Mouse (Mus musculus) monocyte, adult 2 months (primary cell): ENCODE data around the gene Mbnl2.

ENCODE experiments used
- DNase-seq, 2 experiments: peaks; one replicate each; pipeline ENCODE4 v3.0.0; 2022; ENCODE audit warnings: low spot score in 2 of 2, low read depth in 1 of 2

Mbnl2 gene

DNA sequence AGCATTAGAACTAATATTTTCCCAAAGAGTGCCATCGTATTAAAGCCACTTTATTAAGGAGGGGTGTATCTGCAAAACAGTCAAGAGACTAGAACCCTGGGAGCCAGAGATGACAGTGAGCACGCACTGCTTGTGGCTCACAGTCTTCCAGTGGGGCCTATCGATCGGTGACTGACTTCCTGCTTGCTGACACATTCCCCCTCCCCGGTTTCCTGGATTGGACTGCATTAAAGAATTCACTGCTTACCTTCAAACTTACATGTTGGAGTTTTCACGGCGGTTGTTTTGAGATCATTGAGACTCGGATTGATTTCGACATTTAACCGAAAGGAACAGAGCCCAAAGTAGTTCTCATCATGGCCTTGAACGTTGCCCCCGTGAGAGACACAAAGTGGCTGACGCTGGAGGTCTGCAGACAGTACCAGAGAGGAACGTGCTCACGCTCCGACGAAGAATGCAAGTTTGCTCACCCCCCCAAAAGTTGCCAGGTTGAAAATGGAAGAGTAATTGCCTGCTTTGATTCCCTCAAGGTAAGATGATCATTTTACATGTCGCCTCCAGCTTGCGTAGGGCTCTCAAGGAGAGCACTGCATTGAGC, 49.5 kb downstream of the Mbnl2 start:
- no peak for DNase-seq

DNA sequence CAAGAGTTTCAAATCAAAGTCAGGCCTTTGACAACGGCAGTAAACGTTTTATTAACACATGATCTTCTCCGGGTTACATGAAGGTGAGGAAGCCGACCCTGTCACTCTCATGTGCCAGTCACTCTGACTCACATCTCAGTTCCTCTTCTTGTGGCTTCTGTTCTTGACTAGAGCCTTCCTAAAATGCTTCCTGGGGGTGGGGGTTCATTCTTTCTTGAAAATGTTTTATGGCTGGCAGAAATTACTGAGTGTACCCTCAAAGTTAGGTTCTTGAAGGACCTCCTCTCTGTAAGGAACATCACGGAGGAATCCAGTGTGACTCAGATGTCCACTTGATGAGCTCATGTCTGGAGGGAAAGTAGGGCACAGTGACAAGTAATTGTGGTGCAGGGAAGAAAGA, 50.2 kb downstream of the Mbnl2 start:
- peak; percentile 35 to 54 for DNase-seq

DNA sequence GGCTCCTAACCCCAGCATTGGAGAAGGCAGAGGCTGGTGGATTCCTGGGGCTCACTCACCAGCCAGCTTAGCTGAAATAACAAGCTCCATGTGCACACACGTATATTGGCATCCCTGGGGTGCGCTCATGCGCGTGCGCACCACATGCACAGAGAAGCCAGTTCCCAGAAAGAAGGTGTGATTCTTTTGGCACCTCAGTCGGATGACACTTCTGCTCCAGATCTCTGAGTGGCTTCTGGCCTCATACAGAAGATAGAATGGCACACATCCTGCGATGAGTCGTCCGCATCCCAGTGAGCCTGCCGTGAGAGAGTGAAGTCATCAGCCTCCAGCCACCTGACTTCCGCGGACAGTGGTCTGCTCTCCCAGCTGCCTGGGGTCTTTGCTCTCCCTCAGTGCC, 55.0 kb downstream of the Mbnl2 start:
- DNase-seq: no peak

DNA sequence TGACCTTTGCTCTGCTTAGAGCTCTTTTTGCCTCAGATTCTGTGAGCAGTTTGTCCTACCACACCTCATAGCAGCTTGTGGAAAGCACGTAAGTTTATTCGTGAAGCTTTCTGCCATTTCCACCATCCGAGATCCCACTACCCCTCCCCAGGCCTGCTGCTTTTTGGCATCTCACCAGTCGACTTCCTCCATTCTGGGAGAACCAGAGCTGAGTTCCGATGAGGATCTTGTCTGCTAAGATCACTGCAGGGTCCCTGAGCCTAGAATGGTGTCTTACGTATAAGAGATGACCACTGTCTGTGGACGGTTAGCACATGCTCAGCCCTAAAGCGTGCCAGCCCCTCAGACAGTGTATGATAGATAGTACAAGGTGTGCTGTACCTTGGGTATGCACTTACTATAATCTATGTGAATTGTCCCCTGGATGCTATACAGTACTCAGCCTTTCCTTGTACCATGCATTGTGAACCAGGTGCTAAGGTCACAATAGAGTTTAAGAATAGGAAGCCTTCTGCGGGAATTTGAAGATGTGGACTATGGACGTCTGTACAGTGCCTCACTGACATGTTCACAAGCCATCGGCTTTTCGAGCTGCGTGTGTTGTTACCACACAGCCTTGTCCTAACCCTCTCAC, 55.5 kb downstream of the Mbnl2 start:
- DNase-seq: no peak

- DNase-seq: no peak
These were observed 58.2 kb downstream of the Mbnl2 start for GRCm38 (mm10) chr14:120333465-120334243.

GRCm38 (mm10) chr14:120335366-120335765, 59.9 kb downstream of the Mbnl2 start:
- DNase-seq: no peak

DNA sequence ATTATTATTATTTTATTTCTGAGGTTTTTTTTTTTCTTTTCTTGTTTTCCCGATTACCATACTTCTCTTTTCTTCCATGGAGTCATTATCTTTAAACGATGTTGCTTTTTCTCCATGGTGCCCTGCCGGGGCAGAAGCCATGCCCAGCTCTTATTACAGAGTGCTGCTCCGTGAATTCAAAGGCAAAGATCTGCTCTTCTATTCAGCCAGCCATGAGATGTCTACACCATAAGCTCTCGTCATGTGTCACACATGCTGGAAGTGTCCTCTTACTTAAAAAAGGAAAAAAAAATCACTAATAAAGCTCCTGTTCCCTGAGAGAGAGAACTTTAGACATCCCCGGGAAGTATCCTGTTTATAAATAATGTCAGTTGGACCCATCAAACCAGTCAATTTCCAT, 60.4 kb downstream of the Mbnl2 start:
- DNase-seq: no peak

DNA sequence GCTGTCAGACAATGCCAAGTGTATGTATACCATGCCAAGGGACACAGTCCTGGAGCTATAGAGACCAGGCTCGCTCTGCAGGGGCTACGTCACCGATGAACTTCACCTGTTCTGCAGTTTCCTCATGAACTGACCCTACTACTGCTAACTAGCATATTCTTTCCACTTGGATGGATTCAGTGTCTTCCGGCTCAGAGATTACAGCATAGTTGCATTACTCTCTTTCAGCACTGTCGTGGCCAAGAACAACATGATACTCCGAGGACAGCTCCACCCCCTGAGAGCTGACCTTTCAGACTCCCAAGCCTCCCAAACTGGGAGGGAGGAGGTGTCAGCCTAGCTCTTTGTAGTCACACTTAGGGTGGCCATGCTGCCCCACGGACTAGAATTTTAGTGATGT, 60.9 kb downstream of the Mbnl2 start:
- DNase-seq: no peak

DNA sequence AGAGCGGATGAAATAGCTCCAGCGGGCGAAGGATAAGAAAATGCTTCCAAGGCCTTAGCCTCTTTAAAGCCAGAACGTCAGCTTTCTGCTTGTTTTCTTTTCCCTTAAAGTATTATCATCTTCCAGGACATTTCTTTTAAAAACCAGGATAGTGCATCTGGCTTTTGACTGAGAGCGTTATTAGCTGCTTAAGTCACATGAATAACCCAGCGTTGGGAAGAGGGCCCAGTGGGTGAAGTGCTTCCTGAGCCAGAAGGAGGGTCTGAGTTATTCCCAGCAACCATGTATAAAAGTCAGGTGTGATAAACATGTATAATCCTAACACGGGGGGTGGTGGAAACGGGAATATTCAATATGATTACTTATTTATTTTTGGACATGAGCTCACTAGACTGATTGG, 61.4 kb downstream of the Mbnl2 start:
- no peak for DNase-seq

GRCm38 (mm10) chr14:120337731-120338462, 62.4 kb downstream of the Mbnl2 start:
- DNase-seq: no peak

GRCm38 (mm10) chr14:120338706-120339105, 63.2 kb downstream of the Mbnl2 start:
- DNase-seq: no peak

DNA sequence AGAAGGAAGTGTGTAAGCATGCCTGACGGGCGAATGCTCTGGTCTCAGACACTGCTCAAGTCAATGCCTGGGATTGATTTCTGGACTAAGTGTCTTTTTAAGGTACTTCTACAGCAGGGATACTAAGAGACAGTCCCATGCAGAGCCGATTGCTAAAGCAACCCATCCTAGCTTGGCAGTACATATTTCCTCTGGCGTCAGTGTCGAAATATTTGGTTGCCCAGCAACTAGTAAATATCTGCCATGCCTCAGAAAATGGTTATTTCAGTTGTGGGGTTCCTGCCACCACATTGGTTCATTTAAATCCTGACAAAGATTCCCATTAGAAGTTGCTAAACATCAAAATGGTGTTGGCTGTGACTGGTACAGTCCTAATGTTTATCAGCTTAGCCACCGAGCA, 66.4 kb downstream of the Mbnl2 start:
- no peak for DNase-seq

GRCm38 (mm10) chr14:120342321-120342720, 66.9 kb downstream of the Mbnl2 start:
- DNase-seq: no peak

GRCm38 (mm10) chr14:120344641-120345040, 69.2 kb downstream of the Mbnl2 start:
- no peak for DNase-seq

DNA sequence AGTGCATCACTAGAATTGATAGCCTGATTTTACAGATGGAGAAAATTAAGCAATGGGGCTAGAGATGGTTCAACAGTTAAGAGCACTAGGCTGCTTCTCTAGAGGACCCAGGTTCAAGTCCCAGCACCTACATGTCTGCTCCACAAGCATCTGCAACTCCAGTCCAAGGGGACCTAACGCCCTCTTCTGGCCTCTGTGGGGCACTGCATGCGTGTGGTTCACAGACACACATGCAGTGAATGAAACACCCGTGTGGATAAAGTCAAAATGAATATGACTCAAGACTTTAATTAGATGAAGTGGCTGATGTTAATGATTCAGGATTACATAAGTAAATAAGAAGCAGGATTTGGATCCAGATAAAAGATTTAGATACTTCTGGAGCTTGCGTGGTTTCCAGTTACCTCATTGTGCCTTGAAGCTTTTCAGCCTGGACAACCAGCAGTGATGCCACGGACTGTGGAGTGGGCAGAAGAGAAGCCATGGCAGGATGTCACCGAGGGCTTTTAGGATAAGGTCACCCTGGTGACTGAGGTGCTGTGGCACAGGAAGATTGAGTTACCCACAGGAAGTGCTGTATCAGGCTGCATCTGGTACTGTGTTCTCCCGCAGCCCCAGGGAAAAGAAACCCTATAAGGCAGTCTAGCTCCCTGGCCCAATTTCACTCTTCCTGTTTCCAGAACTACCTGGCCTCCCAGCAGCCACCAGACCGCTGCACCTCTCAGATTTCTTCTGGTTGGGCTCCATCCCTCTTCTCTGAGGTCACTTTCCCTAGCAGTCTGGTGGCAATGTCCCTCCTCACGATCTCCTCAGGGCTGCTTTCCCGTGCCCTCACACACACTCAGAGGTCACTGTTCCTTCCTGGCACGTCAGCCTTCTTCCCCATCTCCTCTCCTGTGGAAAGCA, 72.2 kb downstream of the Mbnl2 start:
- DNase-seq: no peak

DNA sequence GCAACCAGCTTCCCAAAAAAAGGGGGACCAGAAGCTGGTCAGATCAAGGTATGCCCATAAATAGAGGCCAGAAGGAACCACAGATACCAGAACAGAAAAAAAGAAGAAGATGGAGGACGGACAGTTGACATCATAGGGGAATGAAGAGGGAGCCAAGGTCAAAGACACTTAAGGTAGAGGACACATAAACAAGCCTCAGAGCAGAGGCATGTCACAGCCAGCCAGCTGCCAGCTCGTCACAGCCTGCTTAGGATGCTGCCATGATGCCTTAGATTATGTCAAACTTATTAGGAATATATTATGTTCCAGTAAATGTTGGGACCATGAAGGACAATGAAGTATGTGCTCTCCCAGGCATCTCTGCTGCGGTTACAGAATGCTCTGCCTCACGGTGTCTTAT, 73.9 kb downstream of the Mbnl2 start:
- no peak for DNase-seq

- no peak for DNase-seq
These were observed 76.8 kb downstream of the Mbnl2 start for GRCm38 (mm10) chr14:120352136-120352843.

DNA sequence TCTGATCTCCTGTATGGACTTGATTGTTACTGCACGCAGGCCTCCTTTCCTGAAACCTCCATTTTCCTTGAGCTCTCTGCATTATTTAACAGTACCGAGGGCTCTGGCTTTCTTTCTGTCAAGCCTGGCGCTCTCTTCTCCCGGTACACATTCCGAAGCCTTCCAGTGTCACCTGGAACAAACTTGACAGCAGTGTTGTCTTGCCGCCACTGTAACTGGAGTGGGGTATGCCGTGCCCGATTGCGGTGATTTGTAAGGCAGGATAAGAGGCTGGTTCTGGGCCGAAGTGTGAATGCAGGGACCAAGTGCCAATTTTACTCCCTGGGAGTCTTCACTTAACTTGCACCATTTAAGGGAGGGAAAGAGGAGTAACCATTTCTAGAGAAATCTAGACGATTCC, 77.7 kb downstream of the Mbnl2 start:
- no peak for DNase-seq

- no peak for DNase-seq
These were observed 79.1 kb downstream of the Mbnl2 start for GRCm38 (mm10) chr14:120354595-120354994.
